Mouse (Mus musculus) MEL (cell line): Measurements from ENCODE around the gene Csad. TPM values are rescaled to one million over a fixed set of nuclear protein-coding genes. Genes with fewer than 3 reads are reported as not detected.

ENCODE experiments used
- DNase-seq: peaks from one replicate; pipeline ENCODE4 v3.0.0; 2011; ENCODE audit warnings: low read depth, low spot score
- H3K27ac ChIP-seq: 2 replicates; pipeline ENCODE4 v1.5.1; 2012; ENCODE audit warnings: low read depth, mild to moderate bottlenecking, control low read depth, low read length, moderate library complexity; ENCODE audit not compliant: control insufficient read depth
- H3K27me3 ChIP-seq, 2 experiments: fragments of 150-350 bp in 1 of 2; sonication (generic) in 1 of 2; 2 replicates each; pipeline ENCODE4 v1.6.1; 2012; ENCODE audit warnings: low read length in 2 of 2, mild to moderate bottlenecking in 2 of 2, improper control_type of control experiment in 1 of 2, moderate library complexity in 1 of 2; ENCODE audit not compliant: insufficient read depth in 2 of 2, control insufficient read depth in 1 of 2
- H3K36me3 ChIP-seq, 2 experiments: 2 replicates each; pipeline ENCODE4 v1.6.1; 2012 to 2014; ENCODE audit warnings: low read length in 2 of 2, improper control_type of control experiment in 1 of 2, inconsistent platforms in 1 of 2, mild to moderate bottlenecking in 1 of 2; ENCODE audit not compliant: insufficient read depth in 2 of 2, control insufficient read depth in 1 of 2
- H3K4me1 ChIP-seq, 2 experiments: fragments of 150-350 bp in 1 of 2; sonication (generic) in 1 of 2; 2 replicates each; pipeline ENCODE4 v1.6.1; 2012; ENCODE audit warnings: low read length in 2 of 2, improper control_type of control experiment in 1 of 2, mild to moderate bottlenecking in 1 of 2; ENCODE audit not compliant: insufficient read depth in 2 of 2, control insufficient read depth in 1 of 2
- H3K4me3 ChIP-seq, 2 experiments: fragments of 150-350 bp in 1 of 2; sonication (generic) in 1 of 2; 2 replicates each; pipeline ENCODE4 v1.5.1; 2012; ENCODE audit warnings: low read depth in 2 of 2, low read length in 2 of 2, mild to moderate bottlenecking in 2 of 2, moderate library complexity in 2 of 2, control low read depth in 1 of 2, improper control_type of control experiment in 1 of 2; ENCODE audit not compliant: control insufficient read depth in 1 of 2, insufficient read depth in 1 of 2
- H3K79me2 ChIP-seq: 2 replicates; pipeline ENCODE4 v1.6.1; 2012; ENCODE audit warnings: mild to moderate bottlenecking, low read length, moderate library complexity; ENCODE audit not compliant: control insufficient read depth, poor library complexity, insufficient read depth
- H3K9ac ChIP-seq: 2 replicates; pipeline ENCODE4 v1.6.1; 2012; ENCODE audit warnings: low read depth, mild to moderate bottlenecking, control low read depth, low read length, moderate library complexity; ENCODE audit not compliant: control insufficient read depth, poor library complexity, severe bottlenecking
- H3K9me3 ChIP-seq: fragments of 150-350 bp; sonication (generic); replicated peaks from 2 replicates; pipeline ENCODE4 v1.6.1; 2012; ENCODE audit warnings: mild to moderate bottlenecking, low read length, improper control_type of control experiment, moderate library complexity; ENCODE audit not compliant: insufficient read depth
- BHLHE40 ChIP-seq: IDR thresholded peaks from 2 replicates; pipeline ENCODE4 v1.6.1; 2012; ENCODE audit warnings: low read depth, mild to moderate bottlenecking, inconsistent platforms, low read length, improper control_type of control experiment, borderline replicate concordance
- CHD1 ChIP-seq: IDR thresholded peaks from 2 replicates; pipeline ENCODE4 v1.6.1; 2012; ENCODE audit warnings: low read depth, mild to moderate bottlenecking, inconsistent platforms, low read length, improper control_type of control experiment
- EP300 ChIP-seq, 2 experiments: IDR thresholded peaks; 2 replicates each; pipeline ENCODE4 v1.6.1; 2011; ENCODE audit warnings: improper control_type of control experiment in 2 of 2, low read length in 2 of 2, low read depth in 1 of 2, mild to moderate bottlenecking in 1 of 2
- GABPA ChIP-seq: IDR thresholded peaks from 2 replicates; pipeline ENCODE4 v1.6.1; 2012; ENCODE audit warnings: low read depth, mild to moderate bottlenecking, inconsistent platforms, low read length, improper control_type of control experiment, moderate library complexity
- HCFC1 ChIP-seq: IDR thresholded peaks from 2 replicates; pipeline ENCODE4 v1.6.1; 2012; ENCODE audit warnings: low read depth, mild to moderate bottlenecking, inconsistent platforms, low read length, improper control_type of control experiment, moderate library complexity
- JUND ChIP-seq: IDR thresholded peaks from 2 replicates; pipeline ENCODE4 v1.6.1; 2011; ENCODE audit warnings: low read depth, mild to moderate bottlenecking, improper control_type of control experiment, low read length
- MEF2A ChIP-seq: IDR thresholded peaks from 2 replicates; pipeline ENCODE4 v1.6.1; 2014; ENCODE audit warnings: low read depth, mild to moderate bottlenecking, inconsistent platforms, low read length, improper control_type of control experiment; ENCODE audit not compliant: poor library complexity, insufficient replicate concordance, severe bottlenecking; ENCODE audit errors: extremely low read depth
- NRF1 ChIP-seq: IDR thresholded peaks from 2 replicates; pipeline ENCODE4 v1.6.1; 2014; ENCODE audit warnings: low read depth, mild to moderate bottlenecking, inconsistent platforms, low read length, improper control_type of control experiment, moderate library complexity; ENCODE audit not compliant: poor library complexity, insufficient read depth, severe bottlenecking
- POLR2AphosphoS2 ChIP-seq: IDR thresholded peaks from 2 replicates; pipeline ENCODE4 v1.6.1; 2011; ENCODE audit warnings: low read length, improper control_type of control experiment
- RAD21 ChIP-seq: IDR thresholded peaks from 2 replicates; pipeline ENCODE4 v1.6.1; 2011; ENCODE audit warnings: mild to moderate bottlenecking, low read depth, low read length, improper control_type of control experiment
- SIN3A ChIP-seq: IDR thresholded peaks from 2 replicates; pipeline ENCODE4 v1.6.1; 2012; ENCODE audit warnings: low read length, improper control_type of control experiment, inconsistent platforms
- SMC3 ChIP-seq: IDR thresholded peaks from 2 replicates; pipeline ENCODE4 v1.6.1; 2011; ENCODE audit warnings: low read depth, low read length, improper control_type of control experiment
- TBP ChIP-seq: IDR thresholded peaks from 2 replicates; pipeline ENCODE4 v1.8.0; 2011; ENCODE audit warnings: low read depth, low read length, improper control_type of control experiment
- USF2 ChIP-seq, 2 experiments: IDR thresholded peaks; 2 replicates each; pipeline ENCODE4 v1.6.1; 2011 to 2012; ENCODE audit warnings: improper control_type of control experiment in 2 of 2, low read length in 2 of 2, borderline replicate concordance in 1 of 2, inconsistent platforms in 1 of 2, low read depth in 1 of 2, mild to moderate bottlenecking in 1 of 2; ENCODE audit not compliant: insufficient read depth in 1 of 2
- ZC3H11A ChIP-seq: IDR thresholded peaks from 2 replicates; pipeline ENCODE4 v1.6.1; 2012; ENCODE audit warnings: low read depth, mild to moderate bottlenecking, inconsistent platforms, low read length, improper control_type of control experiment
- ZKSCAN1 ChIP-seq: IDR thresholded peaks from 2 replicates; pipeline ENCODE4 v1.6.1; 2012; ENCODE audit warnings: low read depth, mild to moderate bottlenecking, inconsistent platforms, low read length, improper control_type of control experiment, moderate library complexity
- ZMIZ1 ChIP-seq: IDR thresholded peaks from 2 replicates; pipeline ENCODE4 v1.6.1; 2012; ENCODE audit warnings: low read depth, mild to moderate bottlenecking, inconsistent platforms, low read length, improper control_type of control experiment, moderate library complexity
- polyA plus RNA-seq, 2 experiments: library from polyadenylated mRNA; stranded (reverse) in 1 of 2; unstranded in 1 of 2; fragments of >175 nt in 1 of 2; fragments of >200 nt in 1 of 2; gene quantifications; 2 replicates each; pipeline versions ENCODE4 v1.2.1 to v1.2.4; 2012; ENCODE audit warnings: low replicate concordance in 2 of 2, low read depth in 1 of 2; ENCODE audit not compliant: insufficient read length in 2 of 2, insufficient read depth in 1 of 2, missing spikeins in 1 of 2
- total RNA-seq: library from RNA; depleted of rRNA; stranded (reverse); fragments of 300-350 nt; gene quantifications from 2 replicates; pipeline ENCODE4 v1.2.3, GENCODE M21; 2012; rRNA removed

Csad gene
- 4.1 and 5.3 TPM in 2 replicates for total RNA-seq
- 10 to 100 TPM in 1 of 2 experiments, not detected in 1; 10.5 TPM for polyA plus RNA-seq

DNA sequence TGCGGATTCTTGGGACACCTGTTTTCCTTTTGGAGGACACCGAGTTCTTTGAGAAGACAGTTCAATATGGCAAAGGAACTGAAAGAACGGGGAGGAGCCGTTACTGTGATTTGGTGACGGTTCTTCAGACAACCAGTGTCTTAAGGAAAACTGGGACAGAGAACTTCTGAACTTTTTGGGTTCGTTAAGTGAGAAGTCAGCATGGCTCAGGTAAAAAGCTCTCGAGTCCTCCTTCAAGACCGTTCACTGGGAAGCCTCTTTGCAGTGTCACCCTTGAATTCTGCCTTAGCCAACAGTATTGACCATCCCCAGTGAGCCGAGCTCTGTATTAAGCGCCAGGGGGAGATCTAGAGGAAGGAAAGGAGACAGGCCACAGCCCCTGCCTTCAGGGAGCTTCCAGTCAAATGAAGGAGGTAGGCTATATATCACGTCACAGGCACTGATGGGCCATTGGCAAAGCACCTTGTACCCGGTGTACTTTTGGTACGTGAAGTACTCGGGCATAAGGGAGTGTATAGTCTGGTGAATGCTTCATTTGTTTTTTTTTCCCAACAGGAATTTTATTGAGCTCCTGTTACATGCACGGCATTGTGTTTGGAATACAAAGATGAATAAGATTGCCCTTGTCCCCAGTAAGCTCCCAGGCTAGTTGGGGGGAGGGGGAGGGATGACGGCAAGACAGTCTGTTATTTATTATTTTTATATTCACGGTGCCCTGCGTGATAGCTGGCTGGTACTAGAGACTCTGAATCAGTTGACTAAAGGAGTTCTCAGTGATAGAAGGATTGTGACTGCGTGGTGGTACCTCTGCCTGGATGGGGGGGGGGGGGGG is at the start of gene Csad:
Gene Csad, minus strand, starts transcription at position 51 of the 832 bp plus-strand sequence.
- Histone ChIP-seq H3K9me3 (no peaks in the 10 kb centered on the region), H3K27me3 (no peaks in the 10 kb centered on the region), H3K4me3 (peak within 1 kb of the TSS; percentile 93 to 97), H3K79me2 (peaks cover 8% of the 10 kb centered on the region), H3K9ac (peak within 1 kb of the TSS; percentile 97), H3K4me1 (peaks cover 13 to 24% of the 10 kb centered on the region in 2 experiments), H3K27ac (peak within 1 kb of the TSS; percentile 96), H3K36me3 (peaks cover 9 to 42% of the 10 kb centered on the region in 2 experiments)
- TF ChIP-seq NRF1 (no peak), MEF2A (no peak)
- DNase-seq: no peak

DNA sequence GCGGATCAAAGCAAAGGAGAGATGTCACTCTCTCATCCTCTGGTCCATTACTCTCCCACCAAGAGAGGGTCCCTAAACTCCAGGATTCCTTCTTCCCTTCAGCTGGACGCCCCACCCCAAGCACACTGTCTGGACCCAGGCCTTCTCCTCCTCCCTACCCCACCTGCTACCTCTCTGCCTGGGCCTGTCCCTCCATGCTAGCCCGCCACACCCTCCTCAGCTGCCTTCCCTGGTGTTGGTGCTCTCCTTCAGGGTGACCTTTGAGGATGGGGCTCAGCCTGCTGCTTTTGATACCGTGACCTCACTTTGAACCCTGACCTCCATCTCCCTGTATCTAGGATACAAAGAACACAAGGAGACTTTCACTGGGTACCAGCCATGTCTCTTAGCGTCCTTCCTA is 46.0 kb upstream of the Csad start:
- H3K79me2 ChIP-seq: no peaks in the 10 kb centered on the region; the same call in 1 of the 2 replicates
- H3K4me3 ChIP-seq: no peak overlapping the region
- no peak for DNase-seq
- peaks cover 37 to 51% of the 10 kb centered on the region in 2 experiments for H3K27me3 ChIP-seq
- TF ChIP-seq ZKSCAN1 (no peak), ZC3H11A (no peak), TBP (no peak), BHLHE40 (no peak), NRF1 (no peak), ZMIZ1 (no peak), JUND (no peak), GABPA (no peak), CHD1 (no peak), RAD21 (no peak), MEF2A (no peak), USF2 (IDR thresholded peaks at IDR 0.05; ENCODE audit: borderline replicate concordance in 1 of 2, insufficient read depth in 1 of 2, low read depth in 1 of 2, low read length in 2 of 2) (no peak), SMC3 (no peak), POLR2AphosphoS2 (no peak), SIN3A (no peak), EP300 (IDR thresholded peaks at IDR 0.05; ENCODE audit: low read depth in 1 of 2, low read length in 2 of 2) (no peak), HCFC1 (no peak)
- peaks cover 2 to 7% of the 10 kb centered on the region in 2 experiments for H3K4me1 ChIP-seq
- H3K36me3 ChIP-seq: no peaks in the 10 kb centered on the region
- no peaks in the 10 kb centered on the region for H3K9me3 ChIP-seq
- H3K27ac ChIP-seq: no peak overlapping the region
- no peak overlapping the region for H3K9ac ChIP-seq
